Mouse (Mus musculus): ENCODE results near the gene Nudcd3. TPM values are rescaled to one million over a fixed set of nuclear protein-coding genes. Genes with fewer than 3 reads are reported as not detected.

Nudcd3 gene
- total and polyA plus RNA-seq, 2 experiments from 2014 or later = 29.2 to 37.8 TPM

- DNase-seq (ENCODE audit: low spot score) (no peak), ATAC-seq (ENCODE audit: insufficient read depth, low read depth) (no peak)
- H3K4me2 ChIP-seq (ENCODE audit: low read depth, low read length) = peak overlapping the region; percentile 92
- H3K4me3 ChIP-seq (ENCODE audit: low read depth, low read length) = peak overlapping the region; percentile 79
- no peaks in the 10 kb centered on the region for H3K36me3 ChIP-seq (replicated peaks; ENCODE audit: control insufficient read depth, insufficient read depth, low read length)
- no peak for TF ChIP-seq CTCF (IDR thresholded peaks at IDR 0.05; ENCODE audit: low read depth)
- no peak for TF ChIP-seq EP300 (IDR thresholded peaks at IDR 0.05; ENCODE audit: low read depth)
- no peaks in the 10 kb centered on the region for H3K9me3 ChIP-seq (replicated peaks; ENCODE audit: control insufficient read depth, low read length)
- no peaks in the 10 kb centered on the region for H3K27me3 ChIP-seq (ENCODE audit: control insufficient read depth, insufficient read depth, low read length)
- 21% methylated on average over 9 of the region's 9 CpGs for WGBS
- peak overlapping the region; percentile 98 for H3K27ac ChIP-seq (ENCODE audit: low read depth)
- H3K4me1 ChIP-seq (ENCODE audit: control insufficient read depth, insufficient read depth) = peaks cover 14% of the 10 kb centered on the region
- peak overlapping the region; percentile 85 for H3K9ac ChIP-seq (replicated peaks; ENCODE audit: low read depth, low read length)
Observed at GRCm38 (mm10) chr11:6200570-6200969, 355 bp upstream of the Nudcd3 start.

DNA sequence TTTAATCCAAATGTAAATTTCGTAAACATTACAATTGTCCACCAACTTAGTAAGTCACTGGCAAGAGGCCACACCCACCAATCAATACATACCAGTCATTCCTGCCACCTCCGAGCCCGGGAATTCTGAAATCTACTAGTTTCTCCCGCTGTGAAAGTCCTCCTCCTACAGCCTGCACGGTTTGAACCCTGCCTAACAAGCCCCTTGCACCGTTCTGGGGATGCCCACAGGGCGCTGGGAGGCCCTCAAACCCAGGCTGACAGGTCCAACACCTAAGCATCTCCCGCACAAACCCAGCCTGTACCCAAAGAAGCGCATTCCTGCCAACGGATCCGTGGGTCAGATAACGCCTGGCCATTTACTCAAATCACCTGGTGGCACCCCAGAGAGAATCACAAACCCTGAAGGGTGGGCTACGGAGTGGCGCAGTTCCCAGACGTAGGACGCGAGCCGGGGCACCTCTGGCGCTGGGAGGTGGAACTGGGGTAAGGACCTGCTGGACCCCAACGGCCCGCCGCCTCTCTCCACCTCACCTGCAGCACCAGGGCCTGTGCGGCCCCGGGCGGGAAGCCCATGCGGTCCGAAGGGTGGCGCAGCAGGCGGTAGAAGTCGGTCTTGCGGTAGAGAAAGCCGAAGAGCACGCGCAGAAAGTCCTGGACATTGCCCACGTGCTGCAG lies 667 bp downstream of the Nudcd3 start, which contains the start of gene A730071L15Rik:
A730071L15Rik (plus strand) TSS at position 620 of the 677 bp plus-strand sequence.
- H3K4me2 ChIP-seq (ENCODE audit: low read depth, low read length) = peak within 1 kb of the TSS; percentile 92
- H3K27ac ChIP-seq (ENCODE audit: low read depth) = peak within 1 kb of the TSS; percentile 98
- H3K36me3 ChIP-seq (replicated peaks; ENCODE audit: control insufficient read depth, insufficient read depth, low read length) = no peaks in the 10 kb centered on the region
- peaks cover 14% of the 10 kb centered on the region for H3K4me1 ChIP-seq (ENCODE audit: control insufficient read depth, insufficient read depth)
- DNase-seq (ENCODE audit: low spot score) (no peak), ATAC-seq (ENCODE audit: insufficient read depth, low read depth) (peak; percentile 34; the same call in 1 of the 2 replicates)
- no peaks in the 10 kb centered on the region for H3K27me3 ChIP-seq (ENCODE audit: control insufficient read depth, insufficient read depth, low read length)
- WGBS = under 1% methylated on average over 35 of the region's 35 CpGs
- peak within 1 kb of the TSS; percentile 85 for H3K9ac ChIP-seq (replicated peaks; ENCODE audit: low read depth, low read length)
- H3K9me3 ChIP-seq (replicated peaks; ENCODE audit: control insufficient read depth, low read length) = no peaks in the 10 kb centered on the region
- no peak for TF ChIP-seq CTCF (IDR thresholded peaks at IDR 0.05; ENCODE audit: low read depth)
- no peak for TF ChIP-seq EP300 (IDR thresholded peaks at IDR 0.05; ENCODE audit: low read depth)
- H3K4me3 ChIP-seq (ENCODE audit: low read depth, low read length) = peak within 1 kb of the TSS; percentile 79

GRCm38 (mm10) chr11:6198449-6198848 lies 1.8 kb downstream of the Nudcd3 start:
- DNase-seq (ENCODE audit: low spot score) (no peak), ATAC-seq (ENCODE audit: insufficient read depth, low read depth) (no peak)
- TF ChIP-seq EP300 (IDR thresholded peaks at IDR 0.05; ENCODE audit: low read depth) (no peak), CTCF (IDR thresholded peaks at IDR 0.05; ENCODE audit: low read depth) (no peak)
- Histone ChIP-seq H3K9me3 (replicated peaks; ENCODE audit: control insufficient read depth, low read length) (no peaks in the 10 kb centered on the region), H3K4me2 (ENCODE audit: low read depth, low read length) (peak overlapping the region; percentile 92), H3K4me1 (ENCODE audit: control insufficient read depth, insufficient read depth) (peaks cover 14% of the 10 kb centered on the region), H3K4me3 (ENCODE audit: low read depth, low read length) (no peak overlapping the region), H3K27ac (ENCODE audit: low read depth) (no peak overlapping the region), H3K9ac (replicated peaks; ENCODE audit: low read depth, low read length) (no peak overlapping the region), H3K27me3 (ENCODE audit: control insufficient read depth, insufficient read depth, low read length) (no peaks in the 10 kb centered on the region), H3K36me3 (replicated peaks; ENCODE audit: control insufficient read depth, insufficient read depth, low read length) (no peaks in the 10 kb centered on the region)
- WGBS = 74% methylated on average over 4 of the region's 4 CpGs

GRCm38 (mm10) chr11:6196780-6197179 lies 3.4 kb downstream of the Nudcd3 start:
- Histone ChIP-seq H3K4me2 (ENCODE audit: low read depth, low read length) (no peak overlapping the region), H3K4me3 (ENCODE audit: low read depth, low read length) (no peak overlapping the region), H3K27ac (ENCODE audit: low read depth) (no peak overlapping the region), H3K9me3 (replicated peaks; ENCODE audit: control insufficient read depth, low read length) (no peaks in the 10 kb centered on the region), H3K27me3 (ENCODE audit: control insufficient read depth, insufficient read depth, low read length) (no peaks in the 10 kb centered on the region), H3K9ac (replicated peaks; ENCODE audit: low read depth, low read length) (no peak overlapping the region), H3K36me3 (replicated peaks; ENCODE audit: control insufficient read depth, insufficient read depth, low read length) (peaks cover 15% of the 10 kb centered on the region), H3K4me1 (ENCODE audit: control insufficient read depth, insufficient read depth) (peaks cover 14% of the 10 kb centered on the region)
- DNase-seq (ENCODE audit: low spot score) (no peak), ATAC-seq (ENCODE audit: insufficient read depth, low read depth) (no peak)
- 87% methylated on average over 8 of the region's 8 CpGs for WGBS
- TF ChIP-seq CTCF (IDR thresholded peaks at IDR 0.05; ENCODE audit: low read depth) (no peak), EP300 (IDR thresholded peaks at IDR 0.05; ENCODE audit: low read depth) (no peak)

GRCm38 (mm10) chr11:6187878-6188277 lies 12.3 kb downstream of the Nudcd3 start:
- H3K4me1 ChIP-seq (ENCODE audit: control insufficient read depth, insufficient read depth) = peaks cover 7% of the 10 kb centered on the region; the same call in 1 of the 2 replicates
- H3K4me3 ChIP-seq (ENCODE audit: low read depth, low read length) = no peak overlapping the region
- H3K36me3 ChIP-seq (replicated peaks; ENCODE audit: control insufficient read depth, insufficient read depth, low read length) = peaks cover 20% of the 10 kb centered on the region
- no peak overlapping the region for H3K4me2 ChIP-seq (ENCODE audit: low read depth, low read length)
- no peaks in the 10 kb centered on the region for H3K27me3 ChIP-seq (ENCODE audit: control insufficient read depth, insufficient read depth, low read length)
- no peak overlapping the region for H3K9ac ChIP-seq (replicated peaks; ENCODE audit: low read depth, low read length)
- TF ChIP-seq EP300 (IDR thresholded peaks at IDR 0.05; ENCODE audit: low read depth) (no peak), CTCF (IDR thresholded peaks at IDR 0.05; ENCODE audit: low read depth) (peak; percentile 99)
- H3K27ac ChIP-seq (ENCODE audit: low read depth) = peak overlapping the region; percentile 31; the same call in 1 of the 2 replicates
- peak; percentile 94 for DNase-seq (ENCODE audit: low spot score)
- H3K9me3 ChIP-seq (replicated peaks; ENCODE audit: control insufficient read depth, low read length) = no peaks in the 10 kb centered on the region
- peak; percentile 80 for ATAC-seq (ENCODE audit: insufficient read depth, low read depth)
- 0% methylated on average over 2 of the region's 2 CpGs for WGBS

Measured in heart, postnatal 0 days (tissue).